Mouse (Mus musculus) c-Kit-negative CD71-positive TER-119-positive erythroid progenitor cells, embryonic 14.5 days (primary cell): ENCODE results near the gene Pef1.

Source experiments
- DNase-seq: peaks from one replicate; pipeline ENCODE4 v3.0.0-alpha.2; 2013; ENCODE audit warnings: low read depth, low spot score

Gene Pef1

DNA sequence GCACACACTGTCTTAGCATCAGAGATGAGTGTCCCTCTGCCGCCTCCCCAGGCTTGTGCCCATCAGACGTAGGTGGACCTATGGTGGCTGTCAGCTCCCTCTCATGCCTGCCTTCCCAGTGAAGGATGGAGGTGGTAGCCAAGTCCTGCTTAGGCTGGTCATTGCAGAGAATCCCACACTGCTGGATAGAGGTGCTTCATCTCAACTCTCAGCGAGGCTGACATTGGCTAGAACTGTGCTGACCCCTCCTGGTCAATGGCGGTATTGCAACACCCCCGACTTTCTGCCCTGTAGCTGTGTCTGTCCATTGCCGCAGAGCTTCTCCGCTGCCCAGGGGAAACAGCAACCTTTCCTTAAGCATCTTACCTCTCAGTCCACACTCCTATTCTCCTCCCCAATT is 15.1 kb upstream of the Pef1 start:
- peak; percentile 56 for DNase-seq

DNA sequence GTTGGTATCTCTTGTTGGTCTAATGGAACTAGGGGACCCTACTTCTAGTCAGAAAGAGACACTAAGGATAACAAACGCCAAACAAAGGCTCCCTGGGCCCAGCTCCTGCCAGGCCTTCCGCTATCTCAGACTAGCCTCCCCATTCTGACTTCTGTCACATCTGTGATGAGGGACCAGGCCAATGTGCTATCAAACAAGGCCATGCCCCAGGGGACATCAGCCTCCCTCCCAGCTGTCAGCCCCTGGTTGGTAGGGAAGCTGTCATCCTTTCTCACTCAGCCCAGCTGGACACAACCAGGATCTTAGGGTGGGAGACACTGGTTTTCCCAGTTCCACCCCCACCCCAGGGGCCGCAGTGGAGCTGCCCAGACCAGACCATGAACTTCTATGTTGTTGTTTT is 7.2 kb upstream of the Pef1 start:
- no peak for DNase-seq

DNA sequence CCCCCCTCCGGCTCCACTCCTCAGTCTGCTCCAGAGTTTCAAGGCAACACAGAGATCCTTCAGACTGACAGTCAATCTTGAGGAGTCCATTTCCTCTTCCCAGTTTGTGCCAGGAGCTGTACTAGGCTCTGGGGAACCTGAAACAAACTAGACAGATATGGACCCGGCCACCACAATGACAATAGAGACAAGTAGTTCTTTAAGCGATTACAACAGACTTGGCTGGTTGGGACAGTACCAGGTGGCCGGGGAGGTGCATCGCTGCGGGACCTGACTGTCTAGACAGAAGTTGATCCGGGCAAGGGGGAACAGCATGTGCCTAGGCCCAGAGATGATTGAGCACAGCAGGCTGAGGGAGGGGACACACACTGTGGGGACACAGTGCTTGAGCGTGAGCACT is 1.2 kb upstream of the Pef1 start:
- DNase-seq = no peak

DNA sequence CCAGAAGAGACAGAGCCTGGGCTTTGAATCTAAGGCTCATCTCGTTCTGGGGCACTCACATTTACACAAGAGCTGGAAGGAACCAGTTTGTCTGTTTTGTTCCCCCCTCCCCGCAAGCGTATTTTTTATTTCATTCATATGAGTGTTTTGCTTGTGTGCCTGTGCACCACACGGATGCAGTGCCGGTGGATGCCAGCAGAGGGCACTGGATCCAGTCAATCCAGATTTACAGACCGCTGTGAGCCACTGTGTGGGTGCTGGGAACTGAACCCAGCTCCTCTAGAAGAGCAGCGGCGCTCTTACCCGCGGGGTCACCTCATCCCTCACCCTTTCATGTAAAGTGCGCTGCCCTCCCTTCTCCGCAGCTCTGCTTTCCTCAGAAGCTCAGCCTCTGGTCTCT is 1.3 kb downstream of the Pef1 start:
- no peak for DNase-seq

DNA sequence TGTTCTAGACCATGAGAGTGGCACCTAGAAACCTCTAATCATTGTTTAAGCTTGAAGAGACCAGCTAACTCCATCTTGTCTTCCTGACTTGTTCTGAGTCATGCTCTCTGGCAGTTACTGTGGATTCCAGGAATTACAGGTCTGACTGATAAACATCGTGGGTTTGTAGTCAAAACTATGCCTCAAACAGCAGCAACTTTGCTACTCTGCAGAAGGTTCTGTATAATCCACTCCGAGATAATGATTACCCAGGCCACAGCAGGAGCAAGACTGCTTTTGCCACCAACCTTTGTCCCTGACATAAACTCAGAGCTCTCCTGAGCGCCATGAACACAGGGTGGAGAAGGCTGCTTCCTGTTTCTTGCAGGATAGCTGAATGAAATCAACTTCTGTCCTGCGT is 2.2 kb downstream of the Pef1 start:
- DNase-seq = no peak

DNA sequence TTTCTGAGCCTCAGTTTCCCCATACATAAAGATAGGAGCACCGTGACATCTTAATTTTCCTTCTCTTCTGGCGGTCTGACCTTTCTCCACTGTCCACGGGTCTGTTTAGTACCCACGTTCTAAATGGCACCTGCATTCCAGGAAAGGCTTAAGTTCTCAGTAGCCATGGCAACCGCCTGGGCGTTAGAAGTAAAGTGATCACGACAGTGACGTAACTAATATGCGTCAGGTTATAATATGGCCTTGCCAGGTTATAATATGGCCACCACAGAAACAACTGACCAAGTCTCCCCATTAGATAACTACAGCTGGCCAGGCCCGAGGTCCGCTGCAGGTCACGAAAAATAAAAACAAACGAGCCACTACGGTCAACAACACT is 4.7 kb downstream of the Pef1 start:
- DNase-seq = peak; percentile 88

DNA sequence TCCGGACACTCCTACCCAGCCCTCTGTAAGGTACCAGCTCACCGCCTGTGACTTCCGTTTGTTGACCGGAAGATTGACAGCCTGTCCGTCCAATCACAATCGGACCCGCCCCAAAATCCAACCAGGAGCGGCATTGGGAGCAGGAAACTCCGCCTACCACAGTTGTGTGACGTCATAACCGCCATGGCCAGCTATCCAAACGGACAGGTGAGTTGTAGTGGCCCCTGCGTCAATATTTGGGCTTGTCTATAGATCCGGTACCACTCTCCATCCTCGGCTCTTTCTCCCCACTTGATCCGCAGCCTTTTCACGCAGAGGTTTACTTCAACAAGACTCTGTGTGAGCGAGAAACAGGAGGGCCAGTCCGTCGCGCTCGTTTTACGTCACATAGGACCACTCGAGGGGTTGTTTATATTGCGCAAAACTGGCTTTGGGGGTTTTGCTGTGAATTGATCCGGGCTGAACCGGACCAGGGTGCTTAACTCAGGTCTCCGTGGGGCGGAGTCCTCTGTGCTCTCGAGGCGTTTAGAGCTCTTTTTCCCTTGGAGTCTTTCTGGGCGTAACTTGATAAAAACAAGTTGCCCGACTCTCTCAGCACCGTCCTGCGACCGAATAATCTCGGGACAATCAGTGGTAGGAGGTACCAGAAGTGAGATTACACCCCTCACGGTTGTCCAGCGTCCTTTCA is 5.2 kb downstream of the Pef1 start:
- peak; percentile 100 for DNase-seq

DNA sequence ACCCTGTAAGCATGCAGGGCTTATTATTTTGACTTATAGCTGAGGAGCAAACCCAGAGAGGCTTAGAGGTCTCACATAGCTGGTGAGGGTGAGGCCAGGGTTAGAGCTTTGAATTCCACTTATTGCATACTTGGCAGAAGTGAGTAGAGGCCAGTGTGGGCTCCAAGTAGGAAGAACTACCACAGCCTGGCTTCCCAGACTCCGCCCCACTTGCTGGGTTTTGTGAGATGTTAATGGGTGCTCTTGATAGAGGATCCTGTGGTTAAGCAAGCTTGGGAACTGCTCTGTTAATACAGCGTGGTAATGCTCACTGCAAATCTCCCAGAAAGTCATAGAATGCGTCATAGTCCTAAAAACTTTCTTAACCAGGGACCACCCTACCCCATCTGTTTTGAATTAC is 6.6 kb downstream of the Pef1 start:
- DNase-seq = no peak

DNA sequence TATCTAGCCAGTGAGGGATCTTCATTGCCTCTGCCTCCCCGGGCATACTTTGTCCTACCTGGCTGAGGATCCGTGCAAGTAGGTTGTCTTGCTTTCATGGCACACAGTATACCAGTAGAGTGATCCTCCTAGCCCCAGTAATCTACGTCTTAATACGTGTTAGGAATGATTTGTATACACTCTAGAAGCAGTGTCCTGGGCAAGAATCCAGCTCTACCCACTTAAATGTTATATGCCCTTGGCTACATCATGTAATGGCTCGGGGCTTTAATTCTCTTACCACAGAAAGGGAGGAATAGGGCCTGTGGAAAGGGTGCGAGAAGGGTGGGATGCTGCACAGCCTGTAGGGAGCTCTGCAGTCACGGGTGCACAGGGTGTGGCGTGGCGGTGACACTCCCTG is 7.3 kb downstream of the Pef1 start:
- no peak for DNase-seq

DNA sequence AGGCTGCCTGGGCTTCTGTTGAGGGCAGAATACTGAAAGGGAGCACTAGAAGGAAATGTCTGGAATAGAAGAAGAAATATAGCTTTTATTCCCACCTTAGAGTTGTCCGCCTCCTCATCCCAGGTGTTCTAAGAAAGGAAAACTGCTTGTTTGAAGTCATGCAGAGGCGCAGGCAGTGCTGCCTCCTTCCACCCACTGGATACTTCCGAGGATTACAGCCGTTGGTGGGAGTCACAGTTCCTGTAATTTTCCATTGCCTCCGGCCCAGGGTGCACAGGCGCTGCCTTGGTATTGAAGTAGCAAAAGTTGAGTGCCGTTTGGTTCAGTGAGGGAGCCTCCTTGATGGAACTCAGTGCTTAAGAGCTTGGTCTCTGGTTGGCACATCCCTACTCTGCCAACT is 7.7 kb downstream of the Pef1 start:
- DNase-seq = no peak

DNA sequence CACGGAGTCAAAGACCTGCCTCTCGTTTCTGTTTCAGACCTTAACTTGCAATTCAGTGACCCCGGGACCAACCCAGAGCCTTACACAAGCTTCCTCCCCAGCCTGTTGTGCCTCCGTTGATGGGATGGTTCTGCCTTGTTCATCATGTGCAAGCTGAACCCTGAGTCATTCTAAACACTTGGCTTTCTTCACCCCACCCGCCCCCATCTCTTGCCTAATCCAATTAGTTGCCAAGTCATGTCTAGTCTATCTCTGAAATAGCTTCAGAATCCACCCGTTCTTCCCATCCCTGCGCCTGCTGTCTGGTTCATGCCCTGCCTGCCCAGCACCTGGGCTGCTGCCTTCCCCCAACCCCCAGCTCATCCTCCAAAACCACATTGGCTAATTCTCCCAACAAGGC is 9.9 kb downstream of the Pef1 start:
- DNase-seq = peak; percentile 39

DNA sequence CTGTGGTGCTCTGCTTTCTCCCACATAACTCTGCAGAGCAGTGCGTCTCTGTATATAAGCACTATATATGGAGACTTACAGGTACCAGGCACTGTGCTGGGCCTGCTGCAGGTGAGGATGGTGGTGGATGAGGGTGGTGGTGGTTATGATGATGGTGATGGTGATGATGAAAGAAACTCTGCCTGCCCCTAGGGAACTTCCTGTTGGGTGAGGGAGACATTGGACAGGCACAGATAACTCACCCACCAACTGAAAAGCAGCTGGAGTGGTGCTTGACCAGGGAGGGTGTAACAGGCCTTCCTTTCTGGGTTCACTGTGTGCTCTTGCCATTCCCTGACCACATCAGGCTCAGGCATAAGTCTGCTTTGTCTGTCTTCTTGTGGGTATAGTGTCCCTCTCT is 10.4 kb downstream of the Pef1 start:
- no peak for DNase-seq

DNA sequence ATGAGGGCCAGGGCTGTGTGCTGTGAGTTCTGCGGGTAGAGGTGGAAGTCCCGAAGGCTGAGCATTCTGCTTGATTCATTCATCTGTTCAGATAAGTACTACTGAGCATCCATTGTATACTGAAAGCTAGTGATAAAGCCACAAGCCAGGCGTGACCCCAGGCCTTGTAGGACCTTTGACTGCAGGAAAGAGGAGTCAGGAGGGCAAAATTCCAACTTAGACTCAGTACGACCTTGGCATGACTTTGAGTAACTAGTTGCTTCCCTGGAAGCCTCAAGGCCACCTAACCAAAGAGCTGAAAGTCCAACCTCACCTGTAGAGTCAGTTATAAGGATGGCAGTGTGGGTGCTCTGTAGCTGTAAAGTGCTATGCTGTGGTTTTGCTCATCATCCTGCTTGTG is 18.4 kb downstream of the Pef1 start:
- no peak for DNase-seq

DNA sequence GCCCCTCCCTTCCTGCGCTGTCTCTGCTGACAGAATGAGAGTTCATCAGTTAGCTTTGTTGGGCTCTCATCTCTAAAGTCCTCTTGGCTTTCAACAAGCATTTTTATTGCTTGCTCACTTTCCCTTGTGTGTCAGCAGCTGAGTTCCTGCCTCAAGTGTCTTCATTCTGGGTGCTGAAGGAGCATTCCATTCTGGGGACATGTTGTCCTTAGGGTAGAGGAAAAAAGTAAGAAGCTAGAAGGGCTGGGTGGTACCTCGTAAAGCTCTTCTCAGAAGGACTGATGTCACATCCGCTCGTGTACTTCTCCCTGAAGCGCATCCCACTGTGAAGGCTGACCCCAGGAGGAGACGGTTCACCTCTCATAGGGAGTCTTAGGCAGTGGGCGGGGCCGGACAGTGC is 19.2 kb downstream of the Pef1 start:
- DNase-seq = no peak

DNA sequence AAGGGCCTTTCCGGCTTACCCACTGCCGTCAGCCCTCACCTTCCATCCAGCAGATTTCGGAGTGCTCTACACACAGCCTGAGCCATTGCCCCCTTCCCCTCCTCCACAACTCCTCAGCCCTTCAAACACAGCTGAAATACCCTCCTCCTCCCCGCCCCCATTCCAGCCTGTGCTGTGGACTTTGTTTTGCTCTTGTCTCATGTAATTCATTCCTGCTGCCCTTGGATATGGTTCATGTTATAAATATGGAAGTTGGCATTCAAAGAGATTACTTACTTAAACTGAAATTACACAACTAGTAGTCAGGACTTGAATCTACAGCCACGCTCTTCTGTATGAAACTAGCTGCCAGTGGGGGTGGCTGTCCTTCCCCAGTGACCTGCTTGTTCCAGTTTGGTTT is 20.7 kb downstream of the Pef1 start:
- no peak for DNase-seq

DNA sequence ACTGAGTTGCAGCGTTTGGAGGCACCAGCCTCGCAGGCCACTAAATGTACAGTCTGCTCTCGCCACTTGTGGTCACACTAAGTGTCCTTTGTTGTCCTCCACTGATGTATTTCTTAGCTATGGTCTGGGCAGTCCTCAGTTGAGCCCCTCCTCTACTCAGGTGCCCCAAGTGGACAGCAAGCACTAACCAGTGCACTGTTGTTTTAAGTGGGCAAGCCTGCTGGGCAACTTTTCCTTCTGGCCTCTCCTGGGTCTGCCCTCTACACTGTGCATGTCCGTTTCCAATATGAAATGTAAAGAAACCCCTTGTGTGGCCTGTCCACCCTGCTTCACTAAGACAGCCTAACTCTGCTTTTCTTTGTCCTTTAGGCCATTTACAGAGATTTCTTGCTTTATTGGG is 21.8 kb downstream of the Pef1 start:
- DNase-seq = no peak

DNA sequence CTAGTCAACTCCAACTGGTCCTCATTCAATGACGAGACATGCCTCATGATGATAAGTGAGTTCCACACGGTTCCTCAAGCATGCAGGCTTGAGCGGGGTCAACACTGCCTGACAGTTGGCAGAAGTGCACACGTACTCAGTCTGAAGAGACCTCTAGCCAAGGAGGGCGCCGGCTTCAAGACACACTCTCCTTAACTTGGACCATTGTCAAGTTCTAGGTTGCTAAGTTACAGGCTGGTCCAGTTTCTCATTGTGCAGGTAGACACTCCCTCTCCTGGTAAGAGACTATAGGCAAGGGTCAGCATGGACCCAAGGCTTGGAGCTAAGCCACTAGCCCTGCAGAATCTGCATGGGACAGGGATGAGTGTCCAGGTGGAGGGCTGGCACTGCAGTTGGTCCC is 22.8 kb downstream of the Pef1 start:
- no peak for DNase-seq

DNA sequence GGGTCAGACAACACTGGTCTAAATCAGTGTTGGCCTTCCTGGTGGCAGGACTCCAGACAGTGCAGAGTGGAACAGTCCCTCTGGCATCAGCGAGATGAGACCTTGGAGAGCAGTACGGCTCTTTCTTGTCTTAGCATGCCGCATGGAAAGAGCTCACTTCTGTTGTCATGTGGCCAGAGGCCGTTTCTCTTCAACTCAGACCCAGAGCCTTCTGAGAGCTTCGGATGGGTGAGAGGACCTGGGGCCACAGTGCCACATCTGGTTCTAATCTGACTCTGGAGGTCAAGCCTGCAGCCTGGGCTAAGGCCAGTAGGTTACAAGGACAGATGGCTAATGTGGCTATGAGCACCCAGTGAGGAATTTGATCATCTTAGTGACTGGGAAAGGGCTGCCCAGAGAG is 23.6 kb downstream of the Pef1 start:
- DNase-seq = no peak

DNA sequence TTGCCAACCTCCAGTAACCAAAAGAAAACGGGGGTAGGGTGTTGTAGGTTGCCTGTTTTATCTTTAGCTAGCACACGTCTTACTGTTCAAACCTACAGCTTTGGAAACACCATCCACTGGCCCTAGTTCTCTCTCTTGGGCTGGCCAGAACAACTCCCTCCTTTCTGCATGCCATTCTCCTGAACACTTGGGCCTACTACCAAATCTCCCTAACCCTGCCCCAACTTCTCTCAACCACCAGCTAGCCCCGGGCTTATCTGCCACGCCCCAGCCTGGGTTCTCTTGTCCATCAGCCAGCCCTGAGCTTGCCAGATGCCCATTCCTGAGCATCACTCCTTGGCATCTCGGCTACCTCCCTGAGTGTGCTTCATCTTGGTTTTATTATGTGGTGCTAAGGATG is 26.5 kb downstream of the Pef1 start:
- DNase-seq = no peak

DNA sequence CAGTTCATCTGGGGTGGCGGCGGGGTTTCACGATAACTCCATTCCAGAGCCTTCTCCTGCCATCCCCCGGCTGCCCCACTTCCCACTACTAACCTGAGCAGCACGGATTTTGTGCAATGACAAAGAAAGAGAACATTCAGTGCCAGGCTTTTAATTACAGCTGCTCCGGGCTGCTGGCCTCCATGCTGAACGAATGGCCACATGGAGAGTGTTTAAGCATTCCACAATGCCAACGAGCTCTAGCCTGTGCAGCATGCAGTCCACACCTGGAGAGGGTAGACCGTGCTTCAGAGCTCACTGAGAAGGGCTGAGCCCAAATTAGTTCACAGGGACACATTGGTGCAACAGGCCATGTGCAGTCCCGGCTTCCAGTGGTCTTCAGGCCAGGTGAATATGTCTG is 27.7 kb downstream of the Pef1 start:
- DNase-seq = no peak

DNA sequence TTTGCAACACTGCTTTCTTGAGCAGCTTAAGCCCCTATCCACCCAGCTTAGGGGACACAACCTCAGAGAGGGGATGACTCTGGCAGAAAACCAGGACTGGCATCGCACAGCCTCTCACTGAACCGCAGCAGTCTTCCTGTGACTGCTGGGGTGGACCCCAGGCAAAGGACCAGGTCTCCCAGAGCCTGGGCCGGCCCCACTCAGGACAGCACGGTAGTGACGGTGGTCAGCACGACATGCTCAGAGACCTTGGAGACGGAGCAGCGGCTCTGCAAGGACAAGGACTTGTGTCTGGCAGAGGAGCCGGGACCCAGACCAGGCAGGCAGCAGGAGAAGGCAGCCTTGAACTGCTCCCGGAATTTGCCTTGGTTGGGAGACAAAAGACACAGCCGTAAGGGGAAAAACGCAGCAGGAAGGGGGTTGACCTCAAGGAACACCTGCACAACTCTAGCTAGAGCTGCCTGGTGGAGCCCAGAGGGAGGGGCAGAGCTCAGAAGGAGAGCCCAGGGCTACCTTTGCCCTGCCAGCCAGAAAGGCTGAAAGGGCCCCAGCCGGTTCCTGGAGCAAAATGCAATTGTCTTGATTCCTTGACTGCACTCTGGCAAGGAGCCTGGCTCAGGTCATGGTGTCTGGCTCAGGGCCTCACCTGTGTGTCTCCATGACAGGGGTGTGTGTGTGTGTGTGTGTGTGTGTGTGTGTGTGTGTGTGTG is 28.4 kb downstream of the Pef1 start:
- DNase-seq = no peak

DNA sequence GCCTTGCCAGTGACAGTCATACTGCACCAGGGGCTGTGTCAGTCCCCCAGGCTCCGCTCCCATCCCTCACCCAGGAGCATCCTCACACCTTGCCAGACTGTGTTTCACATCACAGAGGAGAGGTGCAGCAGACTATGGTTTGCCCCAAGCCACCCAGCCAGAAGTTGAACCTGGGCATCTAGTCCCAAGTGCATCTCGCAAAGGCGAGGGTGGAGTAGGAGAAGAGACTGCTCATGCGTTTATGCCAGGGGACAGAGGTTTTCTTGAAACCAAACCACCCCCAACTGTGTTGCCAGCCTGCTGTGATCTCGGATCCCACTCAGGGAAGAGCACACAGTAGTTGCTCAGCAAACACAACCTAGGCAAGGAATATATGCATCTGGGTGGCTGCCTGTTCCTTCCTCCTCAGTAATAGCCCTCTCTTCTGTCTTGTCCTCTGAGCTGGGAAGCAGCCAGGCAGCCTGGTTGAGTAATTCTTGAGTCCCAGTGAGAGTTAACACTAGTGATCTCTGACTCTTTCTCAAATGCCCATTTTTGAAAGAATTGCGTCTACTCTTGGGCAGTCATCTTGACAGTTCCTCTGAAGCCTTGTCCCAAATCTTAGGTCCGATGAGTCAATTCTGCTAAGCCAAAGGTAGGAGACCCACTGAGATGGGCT is 29.2 kb downstream of the Pef1 start:
- DNase-seq = no peak

DNA sequence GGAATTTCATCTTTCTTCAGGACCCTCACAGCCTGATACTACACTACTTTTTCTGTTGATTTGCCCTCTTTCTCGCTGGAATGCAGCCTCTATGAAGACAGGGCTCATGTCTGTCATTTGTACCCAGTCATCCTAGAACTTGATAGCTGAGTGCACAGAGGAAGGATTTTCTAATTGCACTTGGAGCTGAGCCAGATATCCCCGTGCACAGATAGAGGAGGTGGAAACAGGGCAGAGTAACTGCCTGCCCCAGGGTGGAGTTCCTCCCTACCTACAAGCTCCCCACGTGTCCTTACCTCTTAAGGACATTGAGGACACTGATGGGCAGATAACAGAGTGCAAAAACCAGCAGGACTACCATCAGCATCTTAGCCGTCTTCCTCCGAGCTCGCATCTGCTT is 31.0 kb downstream of the Pef1 start:
- no peak for DNase-seq
